Comparison of ENCODE assay signal across 18 mouse cellular contexts in the genomic region with DNA sequence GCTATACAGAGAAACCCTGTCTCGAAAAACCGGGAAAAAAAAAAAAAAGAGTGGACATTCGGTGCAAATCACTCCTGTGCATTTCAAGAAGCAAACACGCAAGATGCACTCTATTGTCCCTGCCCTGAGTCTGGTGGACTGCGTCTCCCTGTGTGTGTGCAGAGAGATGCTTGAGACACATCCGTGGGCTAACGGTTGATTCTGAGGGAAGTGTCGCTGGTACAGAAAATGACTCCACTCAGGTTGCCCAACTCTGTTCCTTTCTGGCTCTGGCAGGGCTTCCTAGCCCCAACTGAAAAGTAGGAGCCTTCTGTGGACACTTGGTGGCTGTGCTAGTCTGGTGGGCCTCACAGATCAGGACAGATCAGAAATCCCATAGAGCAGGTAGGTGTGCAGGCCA.
"Had no signal": no experiment of that assay in that cellular context is flagged by ENCODE, and none has a peak within 500 bp of the region (broad histone marks: within the 10 kb centered on the region; RNA-seq: fewer than 3 reads in every experiment).

No protein-coding gene starts in this region.

- ATAC-seq: midbrain, embryonic 15.5 days had no signal

- H3K27me3 ChIP-seq: liver, embryonic 15.5 days; midbrain, embryonic 12.5 days; midbrain, embryonic 15.5 days; neural tube, embryonic 13.5 days; neural tube, embryonic 15.5 days had no signal

- H3K27ac ChIP-seq: liver, embryonic 15.5 days; midbrain, embryonic 10.5 days; midbrain, embryonic 12.5 days; midbrain, embryonic 15.5 days; neural tube, embryonic 13.5 days; neural tube, embryonic 15.5 days had no signal

- H3K9ac ChIP-seq: liver, embryonic 15.5 days; lung, embryonic 14.5 days; midbrain, embryonic 12.5 days; midbrain, embryonic 15.5 days; neural tube, embryonic 13.5 days; neural tube, embryonic 15.5 days had no signal

- H3K4me3 ChIP-seq: liver, embryonic 15.5 days; midbrain, embryonic 10.5 days; midbrain, embryonic 12.5 days; midbrain, embryonic 15.5 days; neural tube, embryonic 13.5 days; neural tube, embryonic 15.5 days had no signal

- DNase-seq: lung, adult 18-20 months; lung, embryonic 14.5 days; lung, postnatal 10 days; lung, postnatal 4 days; retina, postnatal 1 day; right cerebral cortex, adult 18-20 months; right cerebral cortex, postnatal 25 days; right cerebral cortex, postnatal 4 days; spleen, adult 18-20 months; thymus, adult 18-20 months; thymus, postnatal 14 days; thymus, postnatal 36 days had no signal

- H3K9me3 ChIP-seq: liver, embryonic 15.5 days; midbrain, embryonic 10.5 days; midbrain, embryonic 12.5 days; midbrain, embryonic 15.5 days; neural tube, embryonic 13.5 days; neural tube, embryonic 15.5 days had no signal

- H3K4me2 ChIP-seq: liver, embryonic 15.5 days; lung, embryonic 14.5 days; midbrain, embryonic 12.5 days; midbrain, embryonic 15.5 days; neural tube, embryonic 13.5 days; neural tube, embryonic 15.5 days had no signal

- H3K4me1 ChIP-seq: liver, embryonic 15.5 days; midbrain, embryonic 10.5 days; midbrain, embryonic 12.5 days; midbrain, embryonic 15.5 days; neural tube, embryonic 13.5 days; neural tube, embryonic 15.5 days had no signal
